Mouse (Mus musculus): Measurements from ENCODE around the gene Ambra1.

Gene Ambra1

GRCm38 (mm10) chr2:91959544-91960410 lies 229.8 kb downstream of the Ambra1 start:
- no peak for DNase-seq (ENCODE audit: low read depth)

- no peak for DNase-seq (ENCODE audit: low read depth)
Observed at GRCm38 (mm10) chr2:91960459-91960858, 230.5 kb downstream of the Ambra1 start.

GRCm38 (mm10) chr2:91961901-91962761 lies 232.2 kb downstream of the Ambra1 start:
- no peak for DNase-seq (ENCODE audit: low read depth)

- DNase-seq (ENCODE audit: low read depth): peak; percentile 31
Observed at GRCm38 (mm10) chr2:91962864-91963401, 233.0 kb downstream of the Ambra1 start.

GRCm38 (mm10) chr2:91963443-91963932 lies 233.6 kb downstream of the Ambra1 start:
- DNase-seq (ENCODE audit: low read depth): peak; percentile 96

GRCm38 (mm10) chr2:91964610-91965204 lies 234.8 kb downstream of the Ambra1 start:
- DNase-seq (ENCODE audit: low read depth): no peak

GRCm38 (mm10) chr2:91965417-91965816 lies 235.5 kb downstream of the Ambra1 start:
- DNase-seq (ENCODE audit: low read depth): no peak

- no peak for DNase-seq (ENCODE audit: low read depth)
Observed at GRCm38 (mm10) chr2:91966367-91966766, 236.4 kb downstream of the Ambra1 start.

- peak; percentile 35 for DNase-seq (ENCODE audit: low read depth)
Observed at GRCm38 (mm10) chr2:91967962-91968361, 238.0 kb downstream of the Ambra1 start.

All from NIH3T3 (cell line).